Mouse (Mus musculus): ENCODE measurements around the gene Mob2. TPM values are rescaled to one million over a fixed set of nuclear protein-coding genes. Genes with fewer than 3 reads are reported as not detected.

Mob2 gene
- total RNA-seq (2021) = 10 to 100 TPM; 52.2 to 53.1 TPM
- long read RNA-seq, experiment 1, transcript Mob2-201 (5 exons, 1,490 nt) = major isoform, 54 of 120 reads
- long read RNA-seq, experiment 1, partial matches to known transcripts = 1 of 120 reads
- long read RNA-seq, experiment 1, other reads (novel, unspliced or antisense) = 60 of 120 reads
- long read RNA-seq, experiment 2, transcript Mob2-201 (5 exons, 1,490 nt) = major isoform, 64 of 140 reads
- long read RNA-seq, experiment 2, partial matches to known transcripts = 1 of 140 reads
- long read RNA-seq, experiment 2, other reads (novel, unspliced or antisense) = 68 of 140 reads

DNA sequence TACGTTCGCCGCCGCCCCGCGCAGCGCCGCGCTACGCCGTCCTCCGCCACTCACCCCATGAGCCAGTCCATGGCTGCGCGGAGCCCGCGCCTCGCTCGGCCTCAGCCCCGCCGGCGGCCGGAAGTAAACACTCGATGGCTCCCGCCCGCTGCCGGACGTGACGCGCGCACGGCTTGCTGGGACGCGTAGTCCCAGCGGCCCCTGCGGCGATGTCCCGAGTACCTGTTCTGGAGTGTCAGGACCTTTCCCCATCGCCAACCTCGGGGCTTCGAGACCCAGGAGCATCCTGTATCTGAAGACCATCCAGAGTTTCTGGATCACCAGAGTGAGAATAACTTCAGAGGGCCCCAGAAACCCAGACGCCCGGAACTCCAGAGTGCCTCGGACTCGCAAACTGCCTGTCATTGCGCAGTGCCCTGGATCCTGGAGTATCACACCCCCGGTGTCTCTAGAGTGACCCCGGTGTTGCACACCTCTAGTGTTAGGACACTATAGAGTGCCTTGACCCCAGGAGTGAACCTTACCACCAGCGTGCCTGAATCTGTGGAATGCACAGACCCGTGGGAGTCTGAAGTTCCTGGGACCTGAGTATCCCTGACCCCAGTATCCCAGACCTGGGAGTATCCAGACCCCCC is at the start of gene Mob2:
TSS of gene Mob2 (minus strand) at position 135 of the 635 bp plus-strand sequence.
- DNase-seq = peak; percentile 96
- intact Hi-C loops (cut with DNase I) = loop anchor here (5.0 kb wide), 1 partner anchor 36 kb away; the partner anchor contains the start of gene Dusp8
- no peak for TF ChIP-seq CTCF (IDR thresholded peaks at IDR 0.05)
- Histone ChIP-seq H3K27ac (peak within 1 kb of the TSS; percentile 92), H3K4me3 (peak within 1 kb of the TSS; percentile 94)

DNA sequence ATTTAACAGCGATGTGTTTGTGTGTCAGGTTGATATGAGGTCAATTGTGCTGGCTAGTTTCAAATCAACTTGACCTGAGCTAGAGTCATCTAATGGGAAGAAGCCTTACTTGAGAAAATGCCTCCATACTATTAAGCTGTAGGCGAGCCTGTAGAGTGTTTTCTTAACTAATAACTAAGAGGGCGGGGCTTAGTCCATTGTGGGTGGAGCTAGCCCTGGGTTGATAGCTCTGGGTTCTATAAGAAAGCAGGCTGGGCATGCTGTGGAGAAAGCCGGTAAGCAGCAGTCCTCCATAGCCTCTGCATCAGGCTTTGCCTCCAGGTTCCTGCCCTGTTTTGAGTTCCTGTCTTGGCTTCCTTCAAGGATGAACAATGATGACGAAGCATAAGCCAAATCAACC is 43.9 kb upstream of the Mob2 start:
- no peak overlapping the region for H3K4me3 ChIP-seq
- H3K27ac ChIP-seq = no peak overlapping the region
- no peak for TF ChIP-seq CTCF (IDR thresholded peaks at IDR 0.05)
- intact Hi-C loops (cut with DNase I) = no loop called here
- no peak for DNase-seq

DNA sequence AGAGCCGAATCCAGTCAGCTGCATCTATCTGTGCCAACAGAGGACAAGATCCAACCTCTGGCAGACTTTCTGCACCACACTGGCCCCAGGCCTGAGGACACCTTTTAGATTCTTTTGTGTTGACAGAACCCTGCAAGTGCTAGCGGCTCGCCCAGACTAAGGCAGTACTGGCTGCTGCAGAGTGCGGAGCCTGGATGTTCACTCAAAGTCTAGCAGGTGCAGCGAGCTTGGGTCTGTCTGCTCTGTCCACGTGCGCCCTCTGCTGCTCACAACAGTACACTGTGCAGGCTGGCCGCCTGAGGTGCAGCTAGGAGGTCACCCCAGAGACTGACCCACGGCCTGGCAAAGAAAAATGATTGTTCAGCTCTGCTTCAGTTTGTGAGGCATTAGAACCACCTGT is 36.9 kb upstream of the Mob2 start:
- Histone ChIP-seq H3K4me3 (no peak overlapping the region), H3K27ac (no peak overlapping the region)
- TF ChIP-seq CTCF (IDR thresholded peaks at IDR 0.05) = peak; percentile 99
- intact Hi-C loops (cut with DNase I) = loop anchor here (1.0 to 10.0 kb wide), 5 partner anchors 26 to 193 kb away; partner anchors contain the start of gene Mob2
- DNase-seq = peak; percentile 89

DNA sequence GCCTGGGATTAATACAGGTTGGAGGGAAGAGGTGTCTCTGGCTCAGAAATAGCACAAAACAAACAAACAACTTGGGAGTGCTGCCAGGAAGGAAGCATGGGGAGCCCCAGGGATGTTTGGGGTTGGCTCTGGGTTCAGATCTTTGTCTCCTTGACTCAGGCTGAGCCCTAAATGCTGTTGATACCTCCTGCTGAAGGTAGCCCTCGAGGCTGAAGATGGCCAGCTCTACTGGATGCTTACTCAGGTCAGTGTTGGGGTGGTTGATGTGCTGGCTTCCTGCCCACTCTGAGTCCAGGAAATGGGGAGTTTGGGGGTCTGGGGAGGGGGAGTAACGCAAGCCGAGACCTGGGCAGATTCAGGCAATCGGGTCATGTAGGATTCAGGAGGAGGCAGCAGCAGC is 35.8 kb upstream of the Mob2 start:
- intact Hi-C loops (cut with DNase I) = loop anchor here (1.0 to 10.0 kb wide), 5 partner anchors 25 to 192 kb away; partner anchors contain the start of gene Mob2
- H3K27ac ChIP-seq = no peak overlapping the region
- H3K4me3 ChIP-seq = no peak overlapping the region
- no peak for DNase-seq
- no peak for TF ChIP-seq CTCF (IDR thresholded peaks at IDR 0.05)

DNA sequence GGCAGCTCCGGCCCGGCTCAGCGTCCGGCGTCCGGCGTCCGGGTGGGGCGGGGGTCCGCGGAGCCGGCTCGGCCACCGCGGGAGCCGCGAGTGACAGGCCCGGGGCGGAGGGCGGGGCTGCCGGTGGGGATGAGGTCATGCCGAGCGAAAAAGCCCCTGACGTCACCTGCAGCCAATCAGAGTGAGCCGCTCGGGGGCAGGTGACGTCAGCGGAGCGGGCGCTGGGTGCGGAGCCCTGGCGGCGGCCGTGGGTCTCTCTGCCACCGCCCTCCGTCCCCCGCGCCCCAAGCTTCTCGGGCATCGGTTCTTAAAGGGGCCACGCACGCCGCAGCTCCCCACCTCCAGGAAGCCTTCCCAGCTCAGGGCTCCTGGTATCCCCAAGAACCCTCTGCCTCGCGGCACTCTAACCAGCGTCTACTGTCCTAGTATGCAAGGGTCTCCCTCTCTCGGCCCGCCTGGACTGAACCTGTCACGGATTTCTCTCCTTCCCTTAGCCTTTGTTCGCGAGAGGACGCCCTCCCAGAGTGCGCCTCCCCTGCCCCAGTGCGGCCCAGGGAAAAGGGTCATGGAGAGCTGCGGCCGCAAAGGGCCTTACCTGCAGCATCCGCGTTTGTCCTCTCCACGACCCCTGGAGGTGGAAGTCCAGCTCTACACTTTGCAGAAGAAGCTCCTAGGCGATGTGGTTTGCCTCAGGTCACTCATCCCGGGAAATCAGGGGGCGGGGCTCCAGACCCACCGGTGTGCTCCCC is 34.5 kb upstream of the Mob2 start, which contains the start of gene Dusp8:
TSS of gene Dusp8 (minus strand) at position 661 of the 749 bp plus-strand sequence.
- DNase-seq = peak; percentile 97
- H3K4me3 ChIP-seq = peak within 1 kb of the TSS; percentile 96
- peak; percentile 37 for TF ChIP-seq CTCF (IDR thresholded peaks at IDR 0.05)
- H3K27ac ChIP-seq = peak within 1 kb of the TSS; percentile 97
- intact Hi-C loops (cut with DNase I) = loop anchor here (5.0 to 10.0 kb wide), 3 partner anchors 33 to 191 kb away; partner anchors contain the start of gene Mob2

DNA sequence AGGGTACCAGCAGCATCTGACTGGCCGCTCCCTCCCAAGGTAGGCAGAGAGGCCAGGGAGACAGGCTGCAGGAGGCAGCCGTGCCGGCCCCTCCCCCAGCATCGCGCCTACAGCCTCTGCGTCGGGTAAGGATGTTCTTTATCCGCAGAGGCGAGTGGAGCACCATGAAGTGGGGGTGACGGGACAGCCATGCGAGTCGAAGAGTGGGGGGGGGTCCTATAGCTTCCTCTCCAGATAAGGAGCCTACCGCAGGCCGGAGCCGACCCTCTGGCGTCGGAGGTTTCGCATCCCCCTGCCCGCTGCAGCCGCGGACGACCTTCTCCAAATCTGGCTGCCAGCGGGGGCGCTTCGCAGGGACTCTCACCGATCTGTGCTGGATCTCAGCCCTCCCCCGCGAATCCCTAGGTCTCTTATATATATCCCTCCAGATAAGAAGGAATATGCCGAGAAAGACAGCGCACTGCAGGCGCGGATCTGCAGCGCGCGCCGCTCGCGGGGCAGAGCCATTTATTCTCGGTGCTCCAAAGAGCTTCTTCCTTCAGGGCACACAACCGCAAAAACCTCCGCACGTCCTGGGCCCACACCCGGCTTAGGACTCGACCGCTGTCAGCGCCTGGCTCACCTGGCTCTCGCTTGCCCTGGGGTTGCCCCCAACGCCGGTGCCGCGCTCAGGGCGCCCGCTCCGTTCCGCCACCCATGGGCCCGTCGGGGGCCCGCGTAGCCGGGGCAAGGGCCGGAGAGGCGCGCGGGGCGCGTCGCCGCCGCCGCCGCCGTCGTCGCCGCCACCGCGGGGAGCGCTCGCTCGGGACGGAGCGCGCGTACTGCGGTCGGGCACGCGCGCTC is 33.7 kb upstream of the Mob2 start:
- Histone ChIP-seq H3K27ac (peak overlapping the region; percentile 97), H3K4me3 (peak overlapping the region; percentile 96)
- intact Hi-C loops (cut with DNase I) = loop anchor here (5.0 to 10.0 kb wide), 3 partner anchors 32 to 190 kb away; partner anchors contain the start of gene Mob2
- TF ChIP-seq CTCF (IDR thresholded peaks at IDR 0.05) = no peak
- peak; percentile 63 for DNase-seq

DNA sequence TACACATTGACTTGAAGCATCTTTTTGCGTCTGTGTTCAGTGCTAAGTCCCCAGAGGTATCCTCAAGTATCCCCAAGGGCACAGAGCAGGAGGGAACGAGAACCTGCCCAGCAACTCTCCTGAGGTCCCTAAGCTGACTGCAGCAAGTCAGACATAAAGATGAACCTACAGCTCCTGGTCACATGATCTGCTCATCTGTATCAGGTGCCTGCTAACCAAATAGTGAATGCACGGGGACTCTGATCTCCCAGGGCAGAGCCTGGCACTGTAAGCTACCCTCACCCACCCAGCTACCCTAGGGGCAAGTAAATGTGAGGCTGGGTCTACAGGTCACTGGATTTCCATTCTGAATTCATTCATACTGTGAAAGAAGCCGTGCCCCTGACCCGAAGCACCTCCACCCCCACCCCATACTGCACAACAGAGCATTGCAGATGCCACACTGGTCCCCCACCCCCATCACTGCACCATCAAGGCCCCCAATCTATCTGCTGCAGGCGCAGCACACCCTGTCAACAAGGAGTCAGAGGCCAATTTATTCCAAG is 32.9 kb upstream of the Mob2 start:
- peak overlapping the region; percentile 97 for H3K27ac ChIP-seq
- no peak for TF ChIP-seq CTCF (IDR thresholded peaks at IDR 0.05)
- intact Hi-C loops (cut with DNase I) = loop anchor here (10.0 kb wide), 2 partner anchors 189 to 191 kb away; no protein-coding TSS in a partner anchor
- peak overlapping the region; percentile 96 for H3K4me3 ChIP-seq
- DNase-seq = no peak

DNA sequence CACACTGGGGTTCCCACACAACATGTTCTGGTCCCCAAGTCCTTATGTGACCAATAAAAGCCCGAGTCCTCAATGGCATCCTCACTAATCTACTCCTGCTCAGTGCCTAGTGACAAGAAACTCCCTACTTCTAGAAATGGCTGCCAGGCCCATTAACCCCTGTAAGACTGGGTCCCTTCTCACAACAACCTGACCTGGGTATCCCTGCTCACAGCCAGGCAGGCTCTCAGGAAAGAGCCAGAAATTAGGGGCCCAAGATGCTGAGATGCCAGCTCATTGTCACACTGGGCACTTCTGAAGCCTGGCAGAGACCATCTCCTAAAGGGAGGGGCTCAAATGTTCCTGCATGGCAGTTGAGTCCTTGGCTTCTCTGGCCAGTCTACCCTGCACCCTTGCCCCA is 32.1 kb upstream of the Mob2 start:
- peak overlapping the region; percentile 96 for H3K4me3 ChIP-seq
- no peak for DNase-seq
- peak overlapping the region; percentile 97 for H3K27ac ChIP-seq
- intact Hi-C loops (cut with DNase I) = loop anchor here (10.0 kb wide), 2 partner anchors 188 to 192 kb away; no protein-coding TSS in a partner anchor
- TF ChIP-seq CTCF (IDR thresholded peaks at IDR 0.05) = no peak

DNA sequence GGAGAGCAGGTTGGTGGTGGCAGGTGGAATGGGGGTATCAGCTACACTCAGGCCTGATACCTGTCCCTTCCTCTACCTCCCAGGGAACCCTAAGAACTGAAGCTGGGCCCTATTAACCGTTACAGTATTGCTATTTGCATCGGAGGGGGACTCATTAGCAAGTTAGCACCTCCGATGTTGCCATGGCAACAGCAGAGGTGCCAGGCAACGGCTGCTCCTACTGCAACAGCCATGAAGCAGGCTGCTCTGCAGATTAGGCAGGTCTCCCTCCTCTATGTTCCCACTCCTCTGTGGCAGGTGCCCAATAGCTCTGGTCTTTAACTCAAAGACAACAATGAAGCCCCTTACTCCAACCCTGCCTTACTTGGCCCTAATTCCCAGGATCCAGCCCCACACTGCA is 31.0 kb upstream of the Mob2 start:
- no peak for TF ChIP-seq CTCF (IDR thresholded peaks at IDR 0.05)
- Histone ChIP-seq H3K27ac (peak overlapping the region; percentile 97; the same call in 1 of the 2 replicates), H3K4me3 (peak overlapping the region; percentile 96)
- peak; percentile 18 for DNase-seq
- intact Hi-C loops (cut with DNase I) = loop anchor here (10.0 kb wide), 2 partner anchors 187 to 193 kb away; no protein-coding TSS in a partner anchor

DNA sequence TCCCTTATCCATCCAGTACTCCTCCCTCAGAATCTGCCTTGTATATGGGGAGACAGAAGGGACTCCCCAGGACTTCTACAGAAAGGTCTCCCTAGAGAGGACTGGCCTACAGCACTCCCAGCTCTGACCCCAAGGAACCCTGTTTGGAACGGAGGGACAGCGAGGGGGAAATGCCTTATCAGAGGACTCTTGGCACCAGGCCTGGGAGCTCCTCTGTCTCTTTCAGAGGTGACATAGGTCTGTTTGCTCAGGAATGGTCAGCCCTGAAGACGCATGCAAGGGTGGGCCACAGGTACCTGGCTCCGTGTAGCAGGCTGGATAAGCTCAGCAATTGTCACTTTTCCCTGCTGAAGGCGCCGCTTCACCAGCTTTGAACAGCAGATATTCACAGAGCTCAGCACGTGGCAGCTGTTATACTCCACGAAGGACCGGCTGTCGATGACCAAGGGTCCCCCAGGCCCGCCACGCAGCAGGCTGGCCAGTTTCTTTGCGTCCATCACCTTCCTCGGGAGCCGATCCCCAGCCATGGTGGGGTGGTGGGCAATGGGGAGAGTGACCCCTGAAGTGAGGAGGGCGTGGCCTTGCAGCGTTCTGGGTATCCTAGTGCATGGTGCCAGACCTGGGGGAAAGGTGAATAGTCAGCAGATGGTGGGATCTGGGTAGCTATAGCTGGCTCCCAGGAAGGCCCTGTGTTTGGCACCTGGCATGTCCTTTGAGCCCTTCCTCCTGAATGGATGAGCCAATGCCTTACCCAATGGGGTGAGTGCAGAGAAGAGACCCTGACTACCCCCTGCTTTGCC is 29.0 kb upstream of the Mob2 start:
- no peak for TF ChIP-seq CTCF (IDR thresholded peaks at IDR 0.05)
- Histone ChIP-seq H3K4me3 (no peak overlapping the region), H3K27ac (no peak overlapping the region)
- DNase-seq = no peak
- intact Hi-C loops (cut with DNase I) = loop anchor here (10.0 kb wide), 2 partner anchors 185 to 195 kb away; no protein-coding TSS in a partner anchor
